Mouse (Mus musculus) G1E (cell line): ENCODE measurements around the gene Spata20.

Experiments used
- CTCF ChIP-seq: IDR thresholded peaks from 2 replicates; pipeline ENCODE4 v1.5.1; 2012; ENCODE audit warnings: low read depth, low read length, inconsistent platforms, mixed read lengths
- GATA1 ChIP-seq: IDR thresholded peaks from 2 replicates; pipeline ENCODE4 v1.6.1; 2012; ENCODE audit warnings: borderline replicate concordance, low read length, inconsistent platforms, mixed read lengths

DNA sequence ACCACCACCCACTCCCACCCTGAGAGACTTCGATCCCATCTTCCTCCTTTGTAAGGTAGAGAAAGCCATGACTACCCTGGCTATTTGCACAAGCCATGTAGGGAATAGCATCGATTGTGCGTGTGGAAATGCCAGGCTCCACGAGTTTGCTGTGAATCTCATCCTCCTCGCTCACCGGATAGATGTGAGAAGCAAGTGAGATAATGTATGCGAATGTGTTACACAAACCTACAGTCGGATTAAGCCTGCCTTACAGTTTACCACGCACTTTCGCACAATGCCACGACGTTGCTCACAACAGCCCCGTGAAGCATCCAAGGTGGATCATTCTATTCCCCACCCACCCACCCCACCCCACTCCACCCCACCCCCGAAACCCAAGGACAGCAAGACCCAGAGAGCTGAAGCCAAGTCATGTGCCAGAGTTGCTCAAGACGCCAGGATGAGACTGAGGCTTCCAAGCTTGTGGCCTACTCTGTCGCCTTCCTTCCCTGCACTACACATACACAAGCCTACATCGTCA, 19.6 kb downstream of the Spata20 start:
- TF ChIP-seq CTCF = no peak
- no peak for TF ChIP-seq GATA1
